Mouse (Mus musculus): Measurements from ENCODE around the gene Cass4.

The Cass4 gene

GRCm38 (mm10) chr2:172481654-172482385 lies 88.2 kb downstream of the Cass4 start:
- DNase-seq (ENCODE audit: extremely low spot score, low read depth, low spot score): no peak
